Mouse (Mus musculus) spleen, postnatal 14 days (tissue): Measurements from ENCODE around the gene Noc3l.

Experiments
- DNase-seq, 2 experiments: peaks; one replicate each; pipeline ENCODE4 v3.0.0; 2021 to 2022; ENCODE audit warnings: low spot score in 2 of 2

Noc3l gene

DNA sequence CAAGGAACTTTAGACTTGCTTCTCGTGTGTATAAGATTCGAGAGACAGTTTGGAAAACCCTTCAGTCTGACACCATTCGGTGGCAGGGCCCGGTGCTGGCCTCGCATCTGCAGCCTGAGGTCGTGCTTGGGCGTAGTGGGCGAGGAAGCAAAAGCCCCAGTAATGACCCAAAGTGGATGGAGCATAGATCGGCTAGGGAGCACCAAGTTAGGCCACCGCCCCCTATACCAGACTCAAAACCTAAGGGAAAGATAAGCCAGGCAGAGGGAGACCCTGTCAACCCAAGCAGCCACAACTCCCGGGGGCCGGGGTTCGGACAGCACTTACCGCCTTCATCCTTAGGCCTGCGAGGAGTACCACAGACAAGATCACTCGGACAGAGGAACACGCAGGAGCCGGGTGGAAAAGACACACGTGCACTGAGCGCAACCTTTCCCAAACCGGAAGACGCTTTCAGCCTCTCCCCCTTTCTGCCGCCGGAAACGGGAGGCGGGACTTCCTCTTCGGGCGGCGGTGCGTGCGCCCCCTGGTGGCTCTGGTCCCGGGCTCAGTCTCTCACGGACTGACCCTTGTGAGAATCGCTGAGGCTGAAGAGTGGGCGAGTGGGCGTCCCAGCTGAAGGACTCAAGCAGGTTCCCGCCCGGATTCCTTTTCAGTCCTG is at the start of gene Noc3l:
Noc3l (minus strand) TSS at position 472 of the 661 bp plus-strand sequence.
- DNase-seq: peak; percentile 92 to 96

DNA sequence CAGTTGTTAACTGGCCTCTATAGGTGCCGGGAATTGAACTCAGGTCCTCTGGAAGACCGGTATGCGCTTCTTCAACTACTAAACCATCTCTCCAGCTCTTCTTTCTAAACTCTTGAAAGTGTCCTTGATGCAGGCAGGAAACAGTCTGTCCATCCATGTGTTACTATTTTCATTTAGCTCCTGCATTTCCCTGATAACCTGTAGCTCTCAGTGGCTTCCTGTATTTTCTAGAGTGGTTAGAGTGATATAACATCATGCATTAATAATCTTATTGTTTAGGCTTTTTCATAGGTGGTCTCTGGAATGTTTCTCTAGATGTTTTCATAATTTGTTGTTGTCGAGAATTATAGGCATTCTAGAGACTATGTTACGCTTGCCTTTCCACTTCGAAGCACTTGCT is 43.5 kb upstream of the Noc3l start:
- no peak for DNase-seq

DNA sequence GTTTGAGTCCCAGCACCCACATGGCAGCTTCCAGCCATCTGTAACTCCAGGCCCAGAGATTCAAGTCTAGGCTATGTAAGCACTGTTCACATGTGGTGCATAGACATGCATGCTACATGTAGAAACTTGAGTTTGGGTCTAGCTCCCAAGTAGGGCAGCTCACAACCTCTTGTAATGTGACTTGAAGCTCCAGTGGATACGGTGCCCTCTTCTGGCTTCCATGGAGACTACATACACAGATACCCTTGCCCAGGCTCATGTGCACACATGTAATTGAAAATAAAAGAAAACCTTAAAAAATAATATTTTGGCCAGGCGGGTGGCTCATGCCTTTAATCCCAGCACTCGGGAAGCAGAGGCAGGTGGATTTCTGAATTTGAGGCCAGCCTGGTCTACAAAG is 39.2 kb upstream of the Noc3l start:
- DNase-seq: no peak

DNA sequence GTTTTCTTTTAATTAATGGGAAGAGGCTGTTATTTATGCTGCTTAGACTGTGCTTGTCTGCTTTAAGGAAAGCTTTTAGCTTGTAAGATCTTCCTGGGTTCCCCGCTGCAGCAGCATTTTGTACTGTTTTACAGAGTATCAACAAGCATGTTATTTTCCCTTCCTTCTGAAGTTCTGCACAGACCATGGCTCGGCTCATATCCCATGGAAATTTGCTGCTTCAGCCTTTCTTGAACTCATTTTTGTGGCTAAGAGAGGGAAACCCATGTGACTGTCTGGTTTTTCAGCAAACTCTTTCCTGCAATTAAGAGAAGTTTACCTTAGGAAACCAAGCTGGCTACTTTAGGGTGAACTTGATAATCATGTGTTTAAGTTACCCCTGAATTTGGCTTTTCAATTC is 27.3 kb upstream of the Noc3l start:
- no peak for DNase-seq

DNA sequence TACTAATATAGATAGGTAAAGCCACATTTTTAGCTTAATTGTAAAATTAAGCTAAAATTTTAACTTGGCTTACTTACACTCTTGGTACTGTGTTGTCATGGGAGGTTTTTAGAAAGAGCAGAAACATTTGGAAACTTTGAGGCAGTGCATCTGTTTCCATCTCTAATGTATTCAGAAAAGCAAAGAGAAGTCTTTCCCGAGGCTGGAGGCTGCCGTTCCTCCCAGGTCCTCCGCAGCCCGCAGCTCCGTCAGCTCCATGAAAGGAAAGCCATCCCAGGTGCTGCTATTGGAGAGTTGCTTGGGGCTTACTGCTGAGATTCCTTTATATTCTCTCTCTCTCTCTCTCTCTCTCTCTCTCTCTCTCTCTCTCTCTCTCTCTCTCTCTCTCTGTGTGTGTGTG is 25.8 kb upstream of the Noc3l start:
- DNase-seq: no peak

DNA sequence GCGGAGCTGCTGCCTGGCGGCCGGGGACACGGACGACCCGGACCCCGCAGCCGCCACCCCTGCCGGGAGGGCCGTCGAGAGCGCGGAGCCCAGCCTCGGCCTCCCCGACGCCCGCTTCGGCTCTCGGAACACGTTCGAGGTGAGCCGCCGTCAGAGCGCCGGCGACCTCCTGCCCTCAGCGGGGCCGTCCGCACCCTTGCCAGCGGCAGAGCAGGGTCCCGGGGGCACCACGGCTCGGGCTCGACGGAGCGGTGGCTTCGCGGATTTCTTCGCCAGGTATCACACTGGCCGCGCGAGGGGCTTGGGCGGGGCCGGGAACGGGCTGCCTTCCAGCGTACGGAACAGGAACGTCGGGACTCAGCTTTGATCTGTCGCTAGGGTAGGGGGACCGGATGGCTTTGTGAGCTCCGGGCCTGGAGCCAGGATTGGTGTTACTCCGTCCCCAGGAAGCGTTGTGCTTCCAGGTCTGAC is 18.2 kb upstream of the Noc3l start:
- peak; percentile 12 to 36 for DNase-seq

DNA sequence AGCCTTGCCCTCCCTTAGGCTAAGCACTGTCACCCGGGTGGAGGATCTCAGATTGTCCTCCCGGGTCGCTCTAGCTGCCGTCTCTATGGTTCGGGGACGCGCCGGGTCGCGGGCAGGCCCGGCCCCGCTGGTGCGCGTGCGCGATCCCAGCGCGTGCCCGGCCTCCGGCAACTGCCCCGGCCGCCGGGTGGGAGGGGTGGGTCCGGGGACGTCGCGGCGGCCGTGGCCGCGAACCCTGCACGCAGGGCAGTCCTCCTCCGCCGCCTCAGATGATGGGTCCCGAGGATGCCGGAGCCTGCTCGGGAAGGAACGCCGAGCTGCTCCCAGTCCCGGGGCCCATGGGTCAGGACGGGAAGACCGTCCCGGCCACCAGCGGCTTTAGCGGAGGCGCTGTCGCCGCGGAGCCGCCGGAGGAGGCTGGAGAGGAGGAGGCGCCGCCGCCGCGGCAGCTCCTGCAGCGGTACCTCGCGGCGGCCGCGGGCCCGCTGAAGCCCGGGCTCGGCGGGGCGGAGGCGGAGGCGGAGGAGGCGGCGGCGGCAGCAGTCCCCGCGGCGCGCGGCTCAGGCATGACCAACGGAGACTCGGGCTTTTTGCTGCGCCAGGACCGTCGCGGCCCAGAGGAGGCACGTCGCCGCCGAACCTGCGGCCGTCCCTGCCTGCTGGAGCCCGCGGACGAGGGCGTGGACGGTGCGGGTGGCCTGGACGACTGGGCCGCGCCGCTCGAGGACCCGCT is 17.6 kb upstream of the Noc3l start, which contains the start of gene Tbc1d12:
Tbc1d12 (plus strand) TSS at position 142 of the 733 bp plus-strand sequence.
- peak; percentile 88 for DNase-seq

DNA sequence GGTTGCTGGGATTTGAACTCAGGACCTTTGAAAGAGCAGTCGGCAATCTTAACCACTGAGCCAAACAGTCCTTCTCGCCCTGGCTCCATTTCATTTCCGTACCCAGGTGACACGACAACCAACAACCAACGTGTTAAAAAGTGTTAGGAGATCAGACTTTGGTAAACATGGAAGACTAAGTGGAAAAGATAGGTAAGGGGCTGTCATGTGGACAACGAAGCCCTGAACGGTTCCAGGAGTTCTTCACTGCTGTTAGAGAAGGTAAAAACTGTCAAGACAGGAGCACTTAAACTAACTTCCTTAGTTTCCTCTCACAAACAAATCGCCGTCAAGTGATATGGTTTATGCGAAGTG is 17.0 kb upstream of the Noc3l start:
- no peak for DNase-seq

DNA sequence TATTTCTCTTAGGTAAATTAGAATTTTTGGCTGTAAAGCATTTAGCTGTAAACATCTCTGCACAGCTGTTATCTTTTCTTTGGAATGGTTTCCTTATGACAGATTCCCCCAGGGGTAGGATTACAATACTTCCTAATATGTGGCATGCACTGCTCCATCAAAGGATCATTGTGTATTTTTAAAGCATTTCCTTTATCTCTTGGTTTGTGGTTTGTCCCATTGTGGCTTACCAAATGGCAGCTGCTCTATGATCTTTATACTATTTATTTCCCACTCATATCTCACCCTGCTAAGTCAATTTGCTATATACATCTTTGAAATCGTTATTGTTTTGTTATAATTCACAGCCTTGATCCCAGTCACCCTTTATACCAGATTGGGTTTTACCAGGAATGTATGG is 14.2 kb upstream of the Noc3l start:
- DNase-seq: no peak

DNA sequence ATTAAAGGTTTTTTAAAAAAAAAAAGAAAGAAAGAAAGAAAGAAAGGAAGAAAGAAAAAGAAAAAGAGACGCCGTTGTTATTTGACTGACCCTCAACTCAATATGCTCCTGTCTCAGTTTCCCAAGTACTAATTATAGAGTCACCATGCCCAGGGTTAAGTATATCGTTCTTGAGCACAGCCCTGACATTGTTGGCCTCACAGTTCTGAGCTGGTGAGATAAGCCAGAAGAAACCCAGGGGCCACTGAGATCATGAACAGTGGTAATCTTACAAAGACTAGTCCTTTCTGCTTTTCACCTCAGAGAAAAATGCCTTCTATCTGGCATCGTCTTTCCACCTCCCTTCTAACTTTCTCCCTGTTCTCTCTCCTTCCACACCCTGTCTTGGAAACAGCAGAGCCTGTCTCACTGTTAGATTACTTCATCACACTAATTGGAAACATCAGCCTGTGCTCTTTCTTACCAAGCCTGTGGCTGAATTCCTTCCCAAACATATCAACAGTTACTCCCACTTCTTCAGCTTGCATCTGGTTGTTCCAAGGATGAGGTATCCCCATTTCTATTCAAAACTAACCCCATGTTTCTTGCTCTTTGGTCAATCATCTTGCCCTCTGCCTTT is 1.3 kb upstream of the Noc3l start:
- no peak for DNase-seq

DNA sequence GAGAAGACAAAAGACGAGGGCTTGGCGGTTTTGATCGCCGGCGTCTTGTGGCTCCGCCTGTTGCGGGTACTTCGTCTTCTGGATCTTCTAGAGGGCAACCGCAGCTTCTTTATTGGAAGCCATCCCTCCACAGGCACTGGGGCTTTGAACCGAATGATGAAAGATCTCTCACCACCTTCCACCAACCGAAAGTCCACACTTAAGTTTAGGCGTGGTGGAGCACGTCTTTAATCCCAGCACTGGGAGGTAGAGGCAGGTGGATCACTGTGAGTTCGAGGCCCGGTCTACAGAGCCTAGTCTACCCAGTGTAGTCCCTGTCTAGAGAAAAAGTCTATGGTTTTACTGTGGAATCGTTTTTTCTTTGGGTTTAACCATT is 378 bp upstream of the Noc3l start:
- DNase-seq: no peak

DNA sequence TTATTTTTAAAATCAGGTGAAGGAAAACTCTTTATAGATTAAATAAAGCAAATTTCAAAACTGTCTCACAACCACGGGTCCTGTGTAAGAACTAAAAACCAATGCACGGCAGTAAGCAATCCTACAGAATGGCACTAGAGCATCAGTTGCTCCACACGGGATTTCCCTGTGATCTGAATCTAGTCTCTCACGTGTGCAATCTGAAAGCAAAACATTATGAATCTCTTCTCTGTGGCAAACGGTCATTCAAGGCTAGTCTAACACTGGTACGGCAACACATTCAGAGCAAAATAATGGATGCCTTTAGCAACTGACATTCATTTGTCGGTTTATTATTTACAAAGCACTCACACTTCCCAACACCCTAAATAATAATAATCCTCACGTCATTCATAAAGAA is 846 bp downstream of the Noc3l start:
- no peak for DNase-seq

DNA sequence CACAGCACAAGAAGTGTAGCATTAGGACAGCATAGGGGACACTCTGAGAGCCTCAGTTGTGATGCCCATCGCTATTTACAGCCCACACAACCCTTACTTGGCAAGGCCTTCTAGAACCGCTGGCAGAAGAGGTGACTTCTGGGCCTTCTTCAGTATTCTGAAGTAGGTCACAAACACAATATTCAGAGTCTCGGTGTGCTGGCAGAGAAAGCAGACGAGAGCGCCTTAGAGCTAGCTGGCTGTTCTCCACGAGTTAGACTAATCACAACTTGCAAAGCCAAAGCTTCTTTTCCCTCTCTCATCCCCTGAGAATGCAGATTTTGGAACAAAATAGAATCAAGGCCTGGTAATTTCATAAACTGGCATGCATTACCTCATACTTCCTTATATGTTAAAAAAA is 20.2 kb downstream of the Noc3l start:
- no peak for DNase-seq

DNA sequence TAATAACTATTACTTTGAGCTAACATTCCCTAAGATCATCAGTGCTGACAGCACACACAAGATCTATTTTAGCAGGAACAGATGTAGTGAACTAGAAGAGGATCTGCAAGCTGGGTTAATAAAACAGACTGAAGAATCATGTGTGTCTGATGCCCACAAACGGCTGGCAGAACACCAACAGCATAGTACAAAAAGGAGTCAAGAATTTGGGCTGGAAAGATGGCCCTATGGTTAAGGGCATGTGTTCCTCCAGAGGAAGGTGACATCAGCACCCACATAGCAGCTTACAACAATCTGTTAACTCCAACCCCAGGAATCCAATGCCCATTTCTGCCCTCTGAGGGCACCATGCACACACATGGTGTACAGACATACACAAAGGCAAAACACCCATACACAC is 20.7 kb downstream of the Noc3l start:
- no peak for DNase-seq

DNA sequence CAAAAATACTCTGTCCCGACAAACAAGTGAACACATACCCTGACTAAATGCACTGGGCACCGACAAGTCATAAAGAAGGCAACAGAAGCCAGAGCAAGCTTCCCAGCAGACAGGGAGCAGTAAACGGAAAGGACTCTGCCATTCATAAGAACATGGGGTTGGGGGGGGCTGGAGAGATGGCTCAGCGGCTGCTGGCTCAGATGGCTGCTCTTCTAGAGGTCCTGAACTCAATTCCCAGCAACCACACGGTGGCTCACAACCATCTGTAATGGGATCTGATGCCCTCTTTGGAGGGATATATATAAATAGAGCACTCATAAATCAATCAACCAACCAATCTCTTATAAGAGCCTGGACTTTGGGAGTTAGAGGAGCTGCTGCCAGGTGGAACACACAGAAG is 22.5 kb downstream of the Noc3l start:
- DNase-seq: no peak

DNA sequence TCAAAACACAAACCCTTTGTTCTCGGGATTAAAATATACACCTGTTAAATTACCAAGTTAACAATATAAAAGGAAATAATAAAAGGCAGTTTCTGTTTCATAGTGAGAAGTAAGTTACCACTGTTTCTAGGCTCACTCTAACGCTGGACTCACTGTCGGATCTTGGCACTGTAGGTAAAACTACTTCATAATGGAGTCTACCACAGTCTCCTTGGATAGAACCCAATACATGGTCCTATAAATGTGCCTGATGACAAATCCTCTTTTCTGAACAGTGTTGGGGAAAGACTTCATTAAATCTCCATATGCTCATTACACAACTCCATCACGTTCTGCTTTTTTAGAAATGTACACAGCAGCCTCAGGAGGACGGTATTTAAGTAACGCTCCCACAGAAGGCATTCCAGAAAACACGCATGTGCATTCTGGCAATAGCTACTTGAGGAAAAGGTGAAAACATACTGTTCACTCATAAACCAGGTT is 25.4 kb downstream of the Noc3l start:
- no peak for DNase-seq

DNA sequence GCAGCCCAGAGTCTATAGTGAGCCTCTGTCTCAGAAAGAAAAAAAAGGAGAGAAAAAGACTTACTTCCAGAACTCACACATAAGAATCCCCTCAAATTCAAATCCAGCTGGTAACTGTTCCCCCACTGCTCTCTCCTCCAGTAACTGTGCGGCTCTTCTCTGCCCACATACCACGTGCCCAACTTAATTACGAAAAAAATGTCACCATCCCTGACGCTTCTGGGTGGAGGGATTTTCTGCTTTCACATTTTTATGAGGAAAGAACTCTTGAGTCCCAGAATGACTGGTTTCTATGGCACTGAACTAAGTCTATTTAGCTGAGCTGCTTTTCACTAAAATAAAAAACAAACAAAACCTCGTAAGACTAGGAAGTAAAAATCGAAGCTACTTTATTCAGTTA is 31.3 kb downstream of the Noc3l start:
- no peak for DNase-seq

DNA sequence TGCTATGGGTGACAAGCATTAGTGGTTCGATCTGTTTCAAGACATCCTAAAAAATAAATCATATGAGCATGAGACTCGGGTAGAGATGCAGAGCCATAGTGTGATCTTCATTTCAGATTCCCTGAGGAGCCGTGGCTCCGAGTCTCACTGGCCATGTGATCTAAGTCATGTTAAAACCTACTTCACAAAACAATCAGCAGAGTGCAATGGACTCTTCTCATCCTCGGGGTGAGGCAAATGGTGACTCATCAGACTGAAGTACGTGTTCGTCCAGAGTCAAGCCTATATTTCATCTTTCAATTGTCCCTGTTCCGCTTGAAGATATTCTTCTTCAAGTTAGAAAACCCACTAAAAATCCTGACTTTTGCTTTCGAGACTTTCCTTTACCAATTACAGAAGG is 35.5 kb downstream of the Noc3l start:
- no peak for DNase-seq

DNA sequence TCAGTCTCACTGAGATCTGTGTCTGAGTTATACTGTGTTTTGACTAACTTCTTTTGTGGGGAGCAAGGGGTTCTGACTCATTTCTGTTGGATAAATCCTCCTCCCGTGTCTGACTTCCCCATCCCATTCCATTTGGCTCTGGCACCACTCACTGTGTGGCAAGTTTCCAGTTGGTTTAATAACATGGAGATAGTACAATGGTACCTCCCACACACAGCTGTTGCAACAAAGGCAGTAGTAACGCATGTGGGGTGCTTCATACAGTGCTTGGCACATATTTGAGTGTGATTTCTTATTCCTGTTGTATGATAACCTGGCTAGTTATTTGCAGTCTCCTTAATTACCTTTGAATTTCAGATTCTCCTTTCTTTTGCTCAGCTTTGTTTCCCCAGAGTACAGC is 40.2 kb downstream of the Noc3l start:
- DNase-seq: no peak

DNA sequence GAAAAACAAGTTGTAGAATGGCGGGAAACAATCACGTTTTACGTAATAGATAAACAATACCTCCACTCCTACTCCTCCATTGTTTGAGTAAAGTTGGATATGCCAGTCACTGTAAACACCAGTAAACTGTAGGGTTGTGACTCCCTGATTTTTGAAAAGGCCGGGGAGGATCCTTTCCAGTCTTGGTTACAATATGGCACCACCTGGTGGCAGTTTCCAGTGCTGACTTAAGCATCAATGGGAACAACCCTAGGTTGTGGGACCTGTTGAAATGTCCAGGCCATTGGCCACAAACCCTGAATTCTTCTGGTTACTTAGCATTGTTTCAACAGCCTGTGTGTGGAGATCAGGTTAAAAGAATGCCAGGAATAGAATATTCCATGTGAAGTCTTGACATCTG is 43.5 kb downstream of the Noc3l start:
- no peak for DNase-seq

DNA sequence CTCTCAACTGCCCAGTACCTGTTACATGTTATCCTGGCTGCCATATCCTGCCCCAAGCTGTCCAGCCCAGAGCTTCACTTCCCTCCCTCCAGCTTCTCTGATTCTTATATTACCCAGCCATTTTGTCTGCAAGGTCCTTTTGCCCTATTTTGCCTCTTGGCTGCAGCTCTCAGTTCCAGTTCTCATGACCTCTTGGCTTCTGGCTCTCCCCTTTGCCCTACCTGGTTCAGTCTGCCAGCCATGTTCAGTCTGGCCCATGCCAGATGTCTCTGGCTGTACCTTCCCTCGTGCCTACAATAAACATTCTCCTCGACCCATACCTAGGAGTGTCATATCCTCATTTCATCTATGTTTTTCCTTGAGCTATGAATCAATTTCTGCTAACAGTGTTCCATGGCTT is 52.7 kb downstream of the Noc3l start:
- no peak for DNase-seq

DNA sequence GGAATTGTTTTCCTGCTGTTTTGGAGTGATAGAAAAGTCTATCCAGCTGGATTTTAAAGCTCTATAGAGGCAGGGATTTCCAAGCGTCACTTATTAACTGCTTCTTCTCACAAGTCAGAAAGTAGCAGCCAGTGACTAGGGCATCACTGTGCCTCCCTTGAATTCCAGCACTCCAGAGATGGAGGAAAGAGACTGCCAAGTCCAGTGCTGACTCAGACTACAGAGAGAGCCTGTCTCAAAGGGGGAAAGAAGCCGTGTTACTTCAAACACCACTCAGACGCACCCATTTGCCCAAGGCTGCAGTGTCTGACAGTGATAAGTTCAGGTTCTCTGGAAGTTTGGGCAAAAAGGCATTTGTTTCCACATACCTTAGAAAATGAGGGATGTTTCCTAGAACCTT is 58.6 kb downstream of the Noc3l start:
- no peak for DNase-seq
